Mouse (Mus musculus): ENCODE measurements around the gene Phex. TPM values are rescaled to one million over a fixed set of nuclear protein-coding genes. Genes with fewer than 3 reads are reported as not detected.
A peak's percentile ranks its signal among the peaks of the same experiment; 100 is the strongest.

The Phex gene
- total and polyA plus RNA-seq, 2 experiments from 2014 or later: 0.15 to 1.3 TPM

DNA sequence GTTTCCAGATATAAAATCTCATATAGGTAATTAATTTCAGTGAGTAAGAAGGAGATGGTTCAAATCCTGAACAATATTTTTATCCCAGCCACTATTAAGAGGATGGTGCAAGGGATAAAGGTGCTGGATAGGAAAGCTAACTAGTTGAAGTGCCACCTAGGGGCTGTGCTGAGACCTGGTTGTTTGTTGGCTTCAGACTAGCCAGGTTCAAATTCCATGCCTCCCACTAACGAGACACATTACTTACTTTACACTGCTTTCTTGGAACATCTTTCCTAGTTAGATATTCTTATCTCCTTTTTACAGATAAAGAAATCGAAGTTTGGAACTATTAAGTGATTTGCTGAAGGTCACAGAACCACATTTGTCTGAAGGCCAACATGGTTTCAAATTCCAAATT lies 4.3 kb upstream of the Phex start:
- no peak overlapping the region for H3K9ac ChIP-seq (replicated peaks; ENCODE audit: low read length, poor library complexity, severe bottlenecking)
- WGBS: 60% methylated on average over 2 of the region's 2 CpGs
- no peak for DNase-seq (ENCODE audit: low spot score)

DNA sequence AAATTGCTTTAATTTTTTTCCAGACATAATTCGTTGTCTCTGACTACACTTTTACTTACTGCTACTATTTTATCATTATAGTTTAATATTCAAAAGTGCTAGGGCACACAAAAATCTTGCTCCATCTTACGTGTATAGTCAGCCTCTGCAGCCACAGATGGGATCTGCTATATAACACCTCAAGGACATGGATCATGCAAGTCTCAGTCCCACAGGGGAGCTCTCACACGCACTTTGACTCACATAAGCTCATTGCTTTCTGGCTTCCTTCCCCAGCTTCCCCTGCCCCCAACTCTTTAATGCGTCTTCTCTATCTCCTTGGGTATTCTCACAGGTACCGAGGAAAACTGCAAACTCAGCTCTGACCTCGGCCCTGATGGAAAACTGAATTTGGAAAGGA lies 10.2 kb downstream of the Phex start:
- Histone ChIP-seq H3K4me2 (ENCODE audit: low read depth, low read length, poor library complexity, severe bottlenecking) (no peak overlapping the region), H3K9ac (replicated peaks; ENCODE audit: low read length, poor library complexity, severe bottlenecking) (no peak overlapping the region), H3K27me3 (ENCODE audit: insufficient read depth, low read length) (no peaks in the 10 kb centered on the region), H3K4me1 (ENCODE audit: insufficient read depth, low read length) (no peaks in the 10 kb centered on the region), H3K27ac (ENCODE audit: low read depth, low read length) (no peak overlapping the region), H3K4me3 (ENCODE audit: low read depth, low read length) (no peak overlapping the region), H3K36me3 (ENCODE audit: insufficient read depth, low read length) (no peaks in the 10 kb centered on the region), H3K9me3 (ENCODE audit: low read length) (no peaks in the 10 kb centered on the region)
- ATAC-seq (ENCODE audit: low FRiP score) (no peak), DNase-seq (ENCODE audit: low spot score) (peak; percentile 11)
- WGBS: 57% methylated on average over 6 of the region's 6 CpGs
- no peak for TF ChIP-seq CTCF (IDR thresholded peaks at IDR 0.05)

More for the DNA sequence above, 4.3 kb upstream of the Phex start:
- Histone ChIP-seq H3K27ac (ENCODE audit: low read depth, low read length) (no peak overlapping the region), H3K4me2 (ENCODE audit: low read depth, low read length, poor library complexity, severe bottlenecking) (no peak overlapping the region), H3K4me3 (ENCODE audit: low read depth, low read length) (no peak overlapping the region), H3K4me1 (ENCODE audit: insufficient read depth, low read length) (no peaks in the 10 kb centered on the region), H3K36me3 (ENCODE audit: insufficient read depth, low read length) (no peaks in the 10 kb centered on the region), H3K27me3 (ENCODE audit: insufficient read depth, low read length) (no peaks in the 10 kb centered on the region), H3K9me3 (ENCODE audit: low read length) (no peaks in the 10 kb centered on the region)
- ATAC-seq (ENCODE audit: low FRiP score): no peak
- no peak for TF ChIP-seq CTCF (IDR thresholded peaks at IDR 0.05)

DNA sequence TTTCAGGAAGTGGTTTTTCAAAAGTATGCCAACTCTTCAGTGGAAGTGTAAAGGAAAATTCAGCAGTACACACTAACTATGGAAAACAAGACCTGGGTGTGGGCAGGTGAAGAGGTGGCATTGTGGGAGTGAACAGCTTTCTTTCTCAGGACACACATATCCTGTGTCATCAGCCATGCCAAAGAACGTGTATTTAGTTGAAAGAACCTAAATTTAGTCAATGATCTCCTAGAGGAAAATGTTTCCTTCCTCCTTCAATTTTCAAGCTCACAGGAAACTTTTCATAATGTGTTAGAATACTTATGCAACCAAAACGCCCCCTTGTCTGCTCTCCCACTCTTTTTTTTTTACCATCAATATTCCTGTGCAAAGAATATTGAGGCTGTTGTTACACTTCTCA lies 23.9 kb downstream of the Phex start:
- no peak overlapping the region for H3K4me3 ChIP-seq (ENCODE audit: low read depth, low read length)
- no peak overlapping the region for H3K9ac ChIP-seq (replicated peaks; ENCODE audit: low read length, poor library complexity, severe bottlenecking)
- H3K4me1 ChIP-seq (ENCODE audit: insufficient read depth, low read length): no peaks in the 10 kb centered on the region
- DNase-seq (ENCODE audit: low spot score): no peak
- H3K4me2 ChIP-seq (ENCODE audit: low read depth, low read length, poor library complexity, severe bottlenecking): no peak overlapping the region
- WGBS: 62% methylated on average over 2 of the region's 2 CpGs
- ATAC-seq (ENCODE audit: low FRiP score): no peak
- no peak for TF ChIP-seq CTCF (IDR thresholded peaks at IDR 0.05)
- no peaks in the 10 kb centered on the region for H3K9me3 ChIP-seq (ENCODE audit: low read length)
- no peaks in the 10 kb centered on the region for H3K36me3 ChIP-seq (ENCODE audit: insufficient read depth, low read length)
- H3K27ac ChIP-seq (ENCODE audit: low read depth, low read length): no peak overlapping the region
- no peaks in the 10 kb centered on the region for H3K27me3 ChIP-seq (ENCODE audit: insufficient read depth, low read length)

DNA sequence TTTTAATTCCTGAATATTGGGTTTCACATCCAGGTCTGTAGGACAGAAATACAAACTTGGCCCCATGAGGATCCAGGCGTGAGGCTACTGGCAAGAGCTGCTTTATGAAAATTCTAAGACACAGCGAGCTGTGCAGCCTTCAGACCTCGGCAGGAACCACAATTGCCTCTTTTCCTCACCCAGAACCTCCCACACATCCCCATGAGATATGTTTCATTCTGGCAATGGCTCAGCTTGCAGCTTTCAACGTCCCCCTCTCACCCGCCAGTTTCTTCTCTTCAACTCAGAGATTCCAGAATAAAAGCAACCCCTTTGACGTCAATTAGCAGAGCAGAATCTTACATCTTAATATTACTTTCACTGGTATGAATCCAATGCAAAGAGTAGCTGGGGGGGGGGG lies 25.0 kb downstream of the Phex start:
- no peaks in the 10 kb centered on the region for H3K36me3 ChIP-seq (ENCODE audit: insufficient read depth, low read length)
- 72% methylated on average over 6 of the region's 6 CpGs for WGBS
- H3K9me3 ChIP-seq (ENCODE audit: low read length): no peaks in the 10 kb centered on the region
- DNase-seq (ENCODE audit: low spot score): no peak
- H3K9ac ChIP-seq (replicated peaks; ENCODE audit: low read length, poor library complexity, severe bottlenecking): no peak overlapping the region
- H3K4me3 ChIP-seq (ENCODE audit: low read depth, low read length): no peak overlapping the region
- no peaks in the 10 kb centered on the region for H3K4me1 ChIP-seq (ENCODE audit: insufficient read depth, low read length)
- no peak overlapping the region for H3K4me2 ChIP-seq (ENCODE audit: low read depth, low read length, poor library complexity, severe bottlenecking)
- no peak for TF ChIP-seq CTCF (IDR thresholded peaks at IDR 0.05)
- no peak for ATAC-seq (ENCODE audit: low FRiP score)
- H3K27ac ChIP-seq (ENCODE audit: low read depth, low read length): no peak overlapping the region
- H3K27me3 ChIP-seq (ENCODE audit: insufficient read depth, low read length): no peaks in the 10 kb centered on the region

DNA sequence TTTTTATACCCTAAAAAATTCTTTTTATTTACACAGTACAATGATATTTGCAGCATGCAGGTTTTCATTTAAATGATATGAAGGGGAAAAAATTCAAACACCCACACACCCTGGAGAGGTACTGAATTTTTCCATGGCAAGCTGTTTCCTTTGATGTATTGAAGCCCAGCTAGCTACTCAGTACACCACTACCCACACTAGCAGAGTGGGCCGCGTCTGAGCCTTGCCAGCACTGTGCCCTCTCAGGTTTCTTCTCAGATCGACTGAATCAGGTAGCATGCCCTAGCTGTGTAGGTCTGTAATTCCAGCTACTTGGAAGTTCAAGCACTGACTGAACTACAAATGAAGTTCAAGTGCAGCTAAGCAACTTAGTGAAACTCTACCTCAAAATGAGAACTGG lies 26.7 kb downstream of the Phex start:
- WGBS: 76% methylated on average over 3 of the region's 3 CpGs
- no peaks in the 10 kb centered on the region for H3K9me3 ChIP-seq (ENCODE audit: low read length)

DNA sequence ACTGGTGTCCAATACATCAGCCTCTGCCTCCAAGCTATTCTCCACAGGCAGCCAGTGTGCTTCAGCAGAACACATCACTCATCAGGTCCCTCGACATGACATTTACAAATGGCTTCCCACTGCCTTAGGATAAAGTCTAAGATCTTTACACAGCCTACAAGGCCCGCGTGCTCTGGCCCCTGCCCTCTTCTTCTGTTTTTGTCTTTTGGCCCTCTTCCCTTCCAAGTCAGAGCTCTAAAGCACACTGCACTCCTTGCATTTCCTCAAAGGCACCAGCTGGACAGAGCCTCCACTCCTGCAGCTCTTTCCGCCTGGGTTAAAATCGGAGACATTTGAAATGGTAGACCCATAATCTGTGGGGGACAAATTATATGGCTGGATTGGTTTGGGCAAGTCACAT lies 28.1 kb downstream of the Phex start:
- ATAC-seq (ENCODE audit: low FRiP score): no peak
- no peak overlapping the region for H3K27ac ChIP-seq (ENCODE audit: low read depth, low read length)
- H3K9ac ChIP-seq (replicated peaks; ENCODE audit: low read length, poor library complexity, severe bottlenecking): no peak overlapping the region
- H3K4me2 ChIP-seq (ENCODE audit: low read depth, low read length, poor library complexity, severe bottlenecking): no peak overlapping the region
- H3K4me3 ChIP-seq (ENCODE audit: low read depth, low read length): no peak overlapping the region
- 73% methylated on average over 5 of the region's 5 CpGs for WGBS
- H3K36me3 ChIP-seq (ENCODE audit: insufficient read depth, low read length): no peaks in the 10 kb centered on the region
- TF ChIP-seq CTCF (IDR thresholded peaks at IDR 0.05): no peak
- no peaks in the 10 kb centered on the region for H3K4me1 ChIP-seq (ENCODE audit: insufficient read depth, low read length)
- DNase-seq (ENCODE audit: low spot score): peak; percentile 28
- H3K27me3 ChIP-seq (ENCODE audit: insufficient read depth, low read length): no peaks in the 10 kb centered on the region
- H3K9me3 ChIP-seq (ENCODE audit: low read length): no peaks in the 10 kb centered on the region

More for the DNA sequence above, 26.7 kb downstream of the Phex start:
- Histone ChIP-seq H3K36me3 (ENCODE audit: insufficient read depth, low read length) (no peaks in the 10 kb centered on the region), H3K27me3 (ENCODE audit: insufficient read depth, low read length) (no peaks in the 10 kb centered on the region), H3K27ac (ENCODE audit: low read depth, low read length) (no peak overlapping the region), H3K9ac (replicated peaks; ENCODE audit: low read length, poor library complexity, severe bottlenecking) (no peak overlapping the region), H3K4me2 (ENCODE audit: low read depth, low read length, poor library complexity, severe bottlenecking) (no peak overlapping the region), H3K4me3 (ENCODE audit: low read depth, low read length) (no peak overlapping the region), H3K4me1 (ENCODE audit: insufficient read depth, low read length) (no peaks in the 10 kb centered on the region)
- TF ChIP-seq CTCF (IDR thresholded peaks at IDR 0.05): no peak
- no peak for DNase-seq (ENCODE audit: low spot score)
- ATAC-seq (ENCODE audit: low FRiP score): no peak

Data from midbrain, postnatal 0 days (tissue).